34 mouse cellular contexts compared by ENCODE assay signal in genomic region chr9:64139879-64140278, GRCm38 (mm10). TPM values are rescaled to one million over a fixed set of nuclear protein-coding genes. Genes with fewer than 3 reads are reported as not detected.
"Had no signal": no experiment of that assay in that cellular context is flagged by ENCODE, and none has a peak within 500 bp of the region (broad histone marks: within the 10 kb centered on the region; RNA-seq: fewer than 3 reads in every experiment).

No protein-coding gene starts in this region.

- H3K27ac ChIP-seq: heart, embryonic 10.5 days; hindbrain, embryonic 10.5 days; hindbrain, embryonic 12.5 days; hindbrain, embryonic 14.5 days; hindbrain, postnatal 0 days; kidney, embryonic 15.5 days; kidney, postnatal 0 days; layer of hippocampus, adult 2 months; limb, embryonic 13.5 days; limb, embryonic 15.5 days had no signal

- H3K9me3 ChIP-seq: heart, embryonic 10.5 days; heart, embryonic 12.5 days; hindbrain, embryonic 10.5 days; hindbrain, embryonic 12.5 days; kidney, embryonic 15.5 days; limb, embryonic 13.5 days; limb, embryonic 15.5 days had no signal

- H3K27me3 ChIP-seq: heart, embryonic 12.5 days; hindbrain, embryonic 12.5 days; kidney, embryonic 15.5 days; limb, embryonic 13.5 days; limb, embryonic 15.5 days had no signal

- H3K4me1 ChIP-seq: heart, embryonic 10.5 days; heart, embryonic 12.5 days; hindbrain, embryonic 10.5 days; hindbrain, embryonic 12.5 days; kidney, embryonic 15.5 days; limb, embryonic 13.5 days; limb, embryonic 15.5 days had no signal

- H3K4me2 ChIP-seq: heart, embryonic 12.5 days; hindbrain, embryonic 12.5 days; hindbrain, embryonic 14.5 days; kidney, embryonic 15.5 days; limb, embryonic 13.5 days; limb, embryonic 15.5 days; liver, embryonic 11.5 days had no signal

- H3K9ac ChIP-seq: heart, embryonic 12.5 days; hindbrain, embryonic 12.5 days; hindbrain, embryonic 14.5 days; kidney, embryonic 15.5 days; limb, embryonic 13.5 days; limb, embryonic 15.5 days had no signal

- H3K4me3 ChIP-seq: heart, embryonic 10.5 days; heart, embryonic 12.5 days; hindbrain, embryonic 10.5 days; hindbrain, embryonic 12.5 days; kidney, embryonic 15.5 days; layer of hippocampus, adult 2 months; limb, embryonic 13.5 days; limb, embryonic 15.5 days had no signal

- ATAC-seq: hindbrain, postnatal 0 days; intestine, embryonic 16.5 days had no signal

- DNase-seq: gastrocnemius, postnatal 14 days; gastrocnemius, postnatal 36 days; heart, adult 18-20 months; heart, postnatal 10 days; heart, postnatal 4 days; kidney, adult 11 months; kidney, adult 2 months; kidney, adult 9 months; kidney, postnatal 14 days; kidney, postnatal 36 days; layer of hippocampus, postnatal 36 days; left cerebral cortex, postnatal 4 days had no signal

RNA-seq across cellular contexts. Expression of gene Lctl, which starts 22.9 kb away (rescaled TPM):
- total RNA-seq: gastrocnemius, postnatal 36 days; heart, adult 18-20 months; heart, postnatal 25 days; hindbrain, postnatal 0 days; layer of hippocampus, adult 2 months; layer of hippocampus, postnatal 14 days; layer of hippocampus, postnatal 36 days; left cerebral cortex, adult 18-20 months; left cerebral cortex, postnatal 10 days; left cerebral cortex, postnatal 25 days; left cerebral cortex, postnatal 4 days had no signal
- polyA plus RNA-seq: heart, embryonic 10.5 days; heart, embryonic 12.5 days; heart, embryonic 14.5 days; heart, embryonic 16.5 days; hindbrain, embryonic 10.5 days; hindbrain, embryonic 12.5 days; hindbrain, embryonic 14.5 days; hindbrain, postnatal 0 days; intestine, embryonic 14.5 days; limb, embryonic 11.5 days; limb, embryonic 13.5 days; liver, embryonic 11.5 days had no signal
